Mouse (Mus musculus) midbrain, embryonic 13.5 days (tissue): Measurements from ENCODE around the gene Olfr322. TPM values are rescaled to one million over a fixed set of nuclear protein-coding genes. Genes with fewer than 3 reads are reported as not detected.

Experiments used
- polyA plus RNA-seq: library from polyadenylated mRNA; unstranded; fragments of >200 nt; fragmentation: Nextera tagmentation; extraction: Ambion mirVana; gene quantifications from 2 replicates; pipeline ENCODE4 v1.2.1, GENCODE M21; 2015

Olfr322 gene
- polyA plus RNA-seq, 1 experiment from 2014 or later, result not detected

Other genes with a start within 250 kb of the Olfr322 start
- gene 1810065E05Rik, start 237.7 kb upstream of the Olfr322 start, polyA plus RNA-seq, result not detected in 2 replicates
- not detected in 2 replicates for gene Gm12253, start 226.2 kb upstream of the Olfr322 start, polyA plus RNA-seq
- gene Lypd9, start 205.9 kb upstream of the Olfr322 start, polyA plus RNA-seq, result not detected in 2 replicates
- not detected in 2 replicates for gene Olfr30, start 196.5 kb upstream of the Olfr322 start, polyA plus RNA-seq
- not detected in 2 replicates for gene Olfr332, start 166.2 kb upstream of the Olfr322 start, polyA plus RNA-seq
- not detected in 2 replicates for gene Olfr331, start 156.2 kb upstream of the Olfr322 start, polyA plus RNA-seq
- not detected in 2 replicates for gene Olfr330, start 123.9 kb upstream of the Olfr322 start, polyA plus RNA-seq
- gene Olfr329-ps, start 112.4 kb upstream of the Olfr322 start, polyA plus RNA-seq, result not detected in 2 replicates
- gene Olfr328, start 103.1 kb upstream of the Olfr322 start, polyA plus RNA-seq, result 0.07 TPM in 1 of 2 replicates, not detected in the other
- not detected in 2 replicates for gene Olfr224, start 88.2 kb upstream of the Olfr322 start, polyA plus RNA-seq
- not detected in 2 replicates for gene Olfr325, start 81.1 kb upstream of the Olfr322 start, polyA plus RNA-seq
- not detected in 2 replicates for gene Olfr324, start 63.7 kb upstream of the Olfr322 start, polyA plus RNA-seq
- gene 2210407C18Rik, start 42.7 kb upstream of the Olfr322 start, polyA plus RNA-seq, result not detected in 2 replicates
- gene Olfr323, start 28.3 kb upstream of the Olfr322 start, polyA plus RNA-seq, result not detected in 2 replicates
- gene Trim58, start 18.3 kb upstream of the Olfr322 start, polyA plus RNA-seq, result 0.07 and 0.12 TPM in 2 replicates
- not detected in 2 replicates for gene Olfr320, start 22.3 kb downstream of the Olfr322 start, polyA plus RNA-seq
- not detected in 2 replicates for gene Olfr319, start 40.4 kb downstream of the Olfr322 start, polyA plus RNA-seq
- not detected in 2 replicates for gene Olfr318, start 65.2 kb downstream of the Olfr322 start, polyA plus RNA-seq
- 0.12 and 0.23 TPM in 2 replicates for gene Olfr317, start 80.4 kb downstream of the Olfr322 start, polyA plus RNA-seq
- not detected in 2 replicates for gene Olfr316, start 94.0 kb downstream of the Olfr322 start, polyA plus RNA-seq
- gene Olfr315, start 114.4 kb downstream of the Olfr322 start, polyA plus RNA-seq, result not detected in 2 replicates
- gene Olfr314, start 124.2 kb downstream of the Olfr322 start, polyA plus RNA-seq, result not detected in 2 replicates
- gene Fam183b, start 143.2 kb downstream of the Olfr322 start, polyA plus RNA-seq, result 2.4 and 7.3 TPM in 2 replicates
- 0.10 TPM in 1 of 2 replicates, not detected in the other for gene Olfr313, start 156.2 kb downstream of the Olfr322 start, polyA plus RNA-seq
- gene Olfr312, start 170.5 kb downstream of the Olfr322 start, polyA plus RNA-seq, result not detected in 2 replicates
- gene Olfr311, start 180.5 kb downstream of the Olfr322 start, polyA plus RNA-seq, result not detected in 2 replicates
- gene Gm12258, start 188.4 kb downstream of the Olfr322 start, polyA plus RNA-seq, result 18.5 and 21.3 TPM in 2 replicates
- 12.7 and 14.0 TPM in 2 replicates for gene 2810021J22Rik, start 208.4 kb downstream of the Olfr322 start, polyA plus RNA-seq
- gene Zfp39, start 245.4 kb downstream of the Olfr322 start, polyA plus RNA-seq, result 4.4 and 5.2 TPM in 2 replicates